Mouse (Mus musculus): ENCODE data around the gene Rnf216.
A peak's percentile ranks its signal among the peaks of the same experiment; 100 is the strongest.

The Rnf216 gene

DNA sequence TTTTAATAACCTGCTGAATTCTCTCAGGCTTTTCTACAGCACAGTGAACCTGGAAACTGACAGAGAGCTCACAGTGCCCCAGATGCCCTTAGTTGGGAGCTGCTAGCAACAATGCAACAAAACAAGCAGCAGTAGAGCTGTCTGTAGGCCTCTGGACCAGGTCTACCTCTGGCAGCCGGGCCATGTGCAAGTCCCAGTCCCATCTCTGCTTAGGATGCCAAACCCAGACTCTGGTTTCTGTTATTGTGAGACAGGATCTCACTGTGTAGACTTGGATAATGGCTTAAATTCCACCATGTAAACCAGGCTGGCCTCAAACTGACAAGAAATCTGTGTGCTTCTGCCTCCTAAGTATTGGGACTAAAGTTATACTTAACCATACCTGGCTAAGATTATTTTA, 11.2 kb downstream of the Rnf216 start:
- DNase-seq (ENCODE audit: low spot score in 2 of 2), result no peak

DNA sequence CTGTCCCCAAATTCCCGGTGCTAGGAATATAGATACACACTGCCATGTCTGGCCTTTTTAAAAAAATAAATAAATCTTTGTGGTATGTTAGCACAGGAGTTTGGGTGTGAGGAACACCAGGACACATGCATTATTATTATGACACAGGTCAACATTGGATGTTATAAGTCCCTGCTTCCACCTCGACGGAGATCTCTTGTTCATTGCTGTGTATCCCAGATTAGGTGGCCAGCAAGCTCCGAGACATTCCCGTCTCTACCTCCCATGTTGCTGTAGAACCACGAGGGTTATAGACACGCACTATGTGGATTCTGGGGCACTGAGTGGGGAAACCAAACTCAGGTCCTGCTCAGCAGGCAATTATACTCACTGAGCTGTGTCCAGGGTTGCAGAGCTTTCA, 17.5 kb downstream of the Rnf216 start:
- DNase-seq (ENCODE audit: low spot score in 2 of 2), result no peak

DNA sequence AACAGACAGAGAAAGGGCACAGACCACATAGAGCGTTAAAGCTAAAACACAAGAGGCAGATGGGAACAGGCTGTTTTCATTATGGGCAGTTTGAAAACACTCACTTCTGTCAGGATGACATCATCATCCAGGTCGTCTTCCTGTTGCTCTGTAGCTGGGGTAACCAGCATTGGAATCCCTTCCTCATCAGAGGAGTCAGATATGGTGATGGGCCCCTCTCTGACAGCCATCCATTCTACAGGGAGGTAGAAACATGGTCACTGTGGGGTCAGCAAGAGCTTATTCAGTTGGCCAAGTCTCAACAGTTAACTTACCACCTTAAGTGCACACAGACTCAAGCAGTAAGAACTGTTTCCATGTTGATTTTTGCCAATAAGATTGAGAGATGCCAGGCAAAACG, 19.9 kb downstream of the Rnf216 start:
- DNase-seq (ENCODE audit: low spot score in 2 of 2), result no peak

DNA sequence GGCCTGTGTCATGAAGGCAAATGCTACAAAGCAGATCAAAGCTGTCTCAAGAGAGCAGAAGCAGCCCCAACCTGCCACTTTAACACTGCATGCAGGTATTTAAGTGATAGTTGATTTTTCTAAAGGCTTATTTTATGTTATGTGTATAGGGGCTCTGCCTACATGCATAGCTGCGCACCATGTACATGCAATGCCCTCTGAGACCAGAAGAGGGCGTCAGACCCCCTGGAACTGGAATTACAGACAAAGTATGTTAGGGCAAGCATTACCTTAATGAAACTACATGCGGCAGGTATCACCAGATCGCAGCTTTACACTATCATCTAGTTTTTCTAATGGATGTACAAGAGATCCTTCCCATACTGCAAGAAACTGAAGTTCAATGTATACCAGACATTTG, 27.9 kb downstream of the Rnf216 start:
- no peak for DNase-seq (ENCODE audit: low spot score in 2 of 2)

DNA sequence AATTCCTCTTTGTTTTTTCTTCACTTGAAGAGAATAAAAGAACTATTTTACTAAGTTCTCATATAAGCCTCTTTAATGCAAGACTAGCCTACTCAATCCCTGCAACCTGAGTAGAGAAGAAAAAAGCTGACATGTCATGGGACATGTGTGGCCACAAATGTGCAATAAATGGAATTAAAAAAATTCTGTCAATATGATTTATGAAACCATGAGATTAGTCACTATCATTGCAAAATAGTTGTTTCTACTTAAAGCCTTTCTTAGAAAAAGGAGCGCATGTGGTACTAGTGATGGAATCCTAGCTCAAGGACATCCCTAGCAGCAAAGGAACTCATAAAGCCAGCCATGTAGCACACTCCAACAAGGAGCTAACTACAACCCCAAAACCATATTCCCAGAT, 33.0 kb downstream of the Rnf216 start:
- no peak for DNase-seq (ENCODE audit: low spot score in 2 of 2)

DNA sequence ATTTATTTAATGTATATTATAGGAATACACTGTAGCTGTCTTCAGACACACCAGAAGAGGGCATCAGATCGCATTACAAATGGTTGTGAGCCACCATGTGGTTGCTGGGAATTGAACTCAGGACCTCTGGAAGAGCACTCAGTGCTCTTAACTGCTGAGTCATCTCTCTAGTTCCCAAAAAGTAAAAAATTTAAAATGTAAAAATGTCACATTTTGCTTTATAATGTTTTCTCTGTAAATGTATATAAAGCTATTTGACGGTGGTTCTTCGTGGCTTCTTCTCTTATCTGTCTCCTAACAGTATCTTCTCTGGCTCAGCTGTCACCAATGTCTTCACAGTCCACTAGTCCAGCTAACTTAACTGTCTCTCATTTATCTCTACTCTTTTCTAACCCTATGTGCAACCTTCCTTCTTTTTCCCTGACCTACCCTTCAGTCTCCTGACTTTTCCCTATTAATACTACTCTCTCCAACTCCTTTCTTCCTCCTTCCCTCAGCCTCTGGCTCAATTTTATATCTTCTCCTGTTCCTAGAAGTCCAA, 36.1 kb downstream of the Rnf216 start:
- no peak for DNase-seq (ENCODE audit: low spot score in 2 of 2)

DNA sequence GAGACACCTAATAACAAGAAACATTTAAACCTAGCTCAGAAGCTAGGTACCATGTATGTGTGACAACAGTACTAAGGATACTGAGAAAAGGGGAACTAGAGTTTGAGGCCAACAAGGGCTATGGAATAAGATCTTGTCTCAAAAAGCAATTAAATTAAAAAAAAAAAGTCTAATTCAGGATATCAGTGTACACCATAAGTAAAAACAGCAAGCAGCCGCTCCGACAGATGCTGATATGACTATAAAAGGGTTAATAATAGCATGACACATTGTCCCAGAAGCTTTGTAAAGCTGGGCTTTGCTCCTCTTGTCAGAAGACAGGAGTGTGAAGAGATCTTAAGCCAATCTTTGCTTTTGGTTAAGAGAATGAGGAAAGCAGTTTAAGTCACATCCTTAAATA, 36.8 kb downstream of the Rnf216 start:
- no peak for DNase-seq (ENCODE audit: low spot score in 2 of 2)

DNA sequence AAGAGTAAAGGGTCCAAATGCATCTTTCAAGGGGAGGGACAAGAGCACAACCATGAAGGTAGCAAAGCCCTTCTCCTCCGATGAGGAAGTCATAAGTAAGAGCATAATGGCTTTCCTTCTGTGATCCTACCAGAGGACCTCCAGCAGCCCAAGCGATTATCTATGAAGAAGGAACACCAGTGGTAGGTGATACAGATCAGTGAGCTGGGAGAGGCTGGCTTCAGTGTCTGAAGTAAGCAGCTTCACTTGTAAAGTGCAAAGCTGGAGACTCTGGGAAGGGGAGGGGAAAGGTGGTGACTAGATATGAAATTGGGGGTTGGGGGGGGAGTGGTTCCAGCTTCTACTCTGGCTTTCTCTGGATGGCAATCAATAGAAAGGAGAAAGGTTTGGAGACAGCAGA, 43.7 kb downstream of the Rnf216 start:
- DNase-seq (ENCODE audit: low spot score in 2 of 2), result no peak

DNA sequence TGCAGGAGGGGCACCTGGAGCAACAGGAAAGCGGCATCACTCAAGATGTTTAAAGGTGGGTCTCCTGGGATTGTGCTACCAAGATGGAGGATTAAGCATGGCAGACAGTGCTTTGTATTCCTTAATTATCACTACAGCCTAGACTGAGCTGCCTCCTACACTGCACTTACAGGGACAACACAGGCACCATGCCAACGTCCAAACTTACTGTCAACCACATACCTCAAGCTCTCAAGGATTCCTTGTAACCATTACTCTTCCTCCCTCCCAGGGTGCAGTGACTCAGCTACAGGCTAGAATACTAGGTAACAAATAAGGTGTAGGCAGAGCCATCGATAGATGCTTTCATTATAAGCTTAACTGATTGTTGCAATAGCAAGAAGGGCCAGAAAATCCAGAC, 44.4 kb downstream of the Rnf216 start:
- DNase-seq (ENCODE audit: low spot score in 2 of 2), result no peak

DNA sequence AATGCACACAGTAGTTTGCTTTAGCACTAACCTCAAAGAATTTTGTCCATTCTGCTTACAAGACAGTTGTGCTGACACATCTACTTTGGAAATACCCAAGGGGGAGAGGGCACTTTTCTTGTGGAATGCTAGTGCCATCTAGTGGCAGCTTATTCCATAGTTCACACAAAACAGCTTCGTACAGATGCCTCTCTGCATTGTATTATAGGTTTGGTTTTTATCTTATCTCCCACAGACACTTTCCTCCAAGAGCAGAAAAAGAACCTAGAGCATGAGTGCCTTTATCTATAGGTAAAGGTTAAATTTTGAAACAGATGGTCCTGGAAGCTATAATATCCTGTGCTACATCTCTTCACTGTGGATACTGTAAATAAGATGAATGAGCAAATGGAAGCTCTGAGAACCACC, 46.2 kb downstream of the Rnf216 start:
- DNase-seq (ENCODE audit: low spot score in 2 of 2), result peak; percentile 55 to 56

DNA sequence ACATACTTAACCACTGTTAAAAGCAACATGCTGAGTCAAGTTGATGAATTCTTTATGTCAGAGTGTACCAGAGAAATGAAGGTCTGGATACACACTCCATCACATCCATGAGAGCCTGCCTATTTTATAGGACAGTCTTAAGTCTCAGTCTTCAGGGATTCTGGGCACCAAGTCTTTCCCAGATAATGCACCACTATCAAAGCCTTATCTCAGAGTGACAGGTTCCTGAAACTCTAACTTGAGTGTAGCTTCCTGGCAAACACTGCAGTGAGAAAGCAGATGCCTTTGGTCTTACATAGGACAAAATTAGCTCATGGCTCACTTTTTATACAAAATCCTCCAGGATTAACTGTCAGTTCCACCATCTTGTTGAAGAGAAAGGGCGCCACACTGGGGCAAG, 46.7 kb downstream of the Rnf216 start:
- DNase-seq (ENCODE audit: low spot score in 2 of 2), result no peak

DNA sequence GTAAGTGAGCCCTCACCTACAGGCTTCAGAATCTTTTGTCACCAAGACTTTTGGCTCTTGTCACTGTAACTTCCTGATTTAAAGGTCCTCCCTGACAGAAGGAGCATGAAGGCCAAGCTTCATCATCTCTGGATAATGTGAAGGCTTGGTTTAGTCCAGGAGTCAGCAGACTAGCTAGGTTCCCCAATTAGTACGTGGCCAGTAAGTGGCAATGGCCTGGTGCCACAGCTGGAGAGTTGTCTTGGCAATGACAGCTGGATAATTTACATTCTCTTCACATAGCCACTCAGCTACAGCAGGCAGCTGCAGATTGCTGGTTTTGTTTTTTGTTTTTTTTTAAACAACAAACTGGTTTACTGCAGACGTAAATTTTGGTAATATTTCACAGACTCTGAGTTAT, 47.6 kb downstream of the Rnf216 start:
- DNase-seq (ENCODE audit: low spot score in 2 of 2), result no peak

DNA sequence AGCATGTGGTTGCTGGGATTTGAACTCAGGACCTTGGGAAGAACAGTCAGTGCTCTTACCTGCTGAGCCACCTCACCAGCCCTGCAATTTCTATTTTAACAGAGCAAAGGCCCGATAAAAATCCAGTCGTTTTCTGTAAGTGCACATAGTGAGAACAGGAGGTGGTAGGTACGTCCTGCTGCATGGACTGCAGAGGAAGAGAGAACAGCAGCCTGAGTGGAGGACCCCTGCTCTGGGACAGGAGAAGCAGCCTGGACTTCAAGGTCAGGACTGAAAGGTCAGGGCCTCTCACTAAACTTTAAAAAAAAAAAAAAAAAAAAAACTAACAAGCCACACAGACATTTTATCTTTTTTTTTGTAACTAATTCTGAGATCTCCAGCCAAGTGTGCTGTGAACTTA, 50.5 kb downstream of the Rnf216 start:
- no peak for DNase-seq (ENCODE audit: low spot score in 2 of 2)

DNA sequence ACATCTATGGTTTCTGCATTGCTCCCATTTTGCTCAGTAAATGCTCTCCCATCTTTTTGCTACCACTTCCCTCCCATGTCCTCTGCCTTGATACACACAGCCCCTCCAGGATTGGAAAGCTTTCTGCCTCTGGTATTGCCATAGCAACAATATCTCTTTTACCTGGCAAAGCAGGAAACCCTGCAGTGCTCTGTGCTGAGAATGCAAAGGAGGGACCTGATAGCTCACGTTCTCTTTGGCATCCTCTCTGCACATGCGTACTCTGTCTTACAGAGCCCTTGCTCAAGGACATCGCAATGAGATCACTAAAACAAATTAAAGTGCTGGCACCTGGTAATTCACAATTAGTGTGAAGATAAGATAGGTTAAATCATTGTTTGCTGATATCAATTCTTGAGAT, 51.3 kb downstream of the Rnf216 start:
- DNase-seq (ENCODE audit: low spot score in 2 of 2), result no peak

DNA sequence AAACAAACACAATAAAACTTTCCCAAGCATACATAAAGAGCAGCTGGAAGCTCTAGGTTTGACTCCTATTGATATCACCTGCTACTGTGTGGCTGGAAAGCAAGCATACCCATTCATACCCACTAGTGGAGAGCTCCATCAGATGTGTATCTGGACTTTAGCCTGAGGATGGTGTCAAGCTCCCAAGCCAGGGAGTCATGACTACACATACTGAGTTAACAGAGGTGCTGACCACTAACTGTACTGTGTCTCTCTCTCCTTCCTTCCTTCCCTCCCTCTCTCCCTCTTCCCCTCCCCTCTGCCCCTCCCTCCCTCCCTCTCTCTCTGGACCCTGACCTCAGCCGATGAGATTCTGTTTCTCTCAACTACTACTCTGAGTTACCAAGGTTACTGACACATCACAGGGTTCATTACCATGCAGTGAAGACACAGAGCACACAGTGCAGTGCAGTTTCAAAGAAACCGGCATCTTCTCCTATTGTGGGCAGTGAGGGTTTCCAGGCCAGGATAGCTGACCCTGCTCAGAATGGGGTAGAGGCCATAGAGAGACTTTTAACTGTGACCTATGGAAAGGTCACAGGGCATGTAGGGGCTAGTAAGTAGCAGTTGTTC, 51.9 kb downstream of the Rnf216 start:
- DNase-seq (ENCODE audit: low spot score in 2 of 2), result no peak

DNA sequence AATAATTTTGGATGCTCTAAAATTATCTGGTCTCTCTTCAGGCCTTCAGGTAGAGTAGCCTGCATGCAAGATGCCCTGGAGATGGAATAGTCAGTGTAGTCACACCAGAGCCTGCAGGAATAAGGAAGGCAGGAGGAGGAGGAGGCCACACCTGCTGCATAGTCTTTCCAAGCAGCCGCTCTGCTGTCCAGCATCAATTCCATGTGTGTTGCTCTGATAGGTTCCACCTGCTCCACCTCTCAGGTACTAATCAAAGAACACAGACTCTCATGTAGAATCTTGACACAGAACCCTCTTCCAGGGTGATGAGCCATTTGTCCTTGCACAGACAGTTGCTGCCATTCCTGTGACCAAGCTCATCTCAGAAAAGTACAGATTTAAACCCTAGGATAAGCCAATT, 52.8 kb downstream of the Rnf216 start:
- no peak for DNase-seq (ENCODE audit: low spot score in 2 of 2)

DNA sequence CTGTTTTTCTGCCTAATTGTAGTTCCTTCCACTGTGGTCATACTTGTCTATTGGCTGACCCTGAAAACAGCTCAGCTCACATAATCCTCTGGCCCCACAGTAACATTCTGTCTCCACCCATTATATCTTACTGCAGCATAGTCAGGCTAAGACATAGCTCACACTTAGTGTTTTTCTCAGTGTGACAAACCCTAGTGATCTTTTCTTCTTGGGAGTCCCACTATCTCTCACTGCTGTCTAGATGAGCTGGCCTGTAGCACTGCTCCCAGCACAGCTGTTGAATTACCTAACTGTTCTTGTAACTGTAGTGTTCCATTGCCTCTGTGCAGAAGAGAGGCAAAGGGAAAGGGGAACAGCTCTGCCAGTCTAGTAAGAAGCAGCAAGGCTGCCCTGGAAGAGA, 53.6 kb downstream of the Rnf216 start:
- DNase-seq (ENCODE audit: low spot score in 2 of 2), result no peak

DNA sequence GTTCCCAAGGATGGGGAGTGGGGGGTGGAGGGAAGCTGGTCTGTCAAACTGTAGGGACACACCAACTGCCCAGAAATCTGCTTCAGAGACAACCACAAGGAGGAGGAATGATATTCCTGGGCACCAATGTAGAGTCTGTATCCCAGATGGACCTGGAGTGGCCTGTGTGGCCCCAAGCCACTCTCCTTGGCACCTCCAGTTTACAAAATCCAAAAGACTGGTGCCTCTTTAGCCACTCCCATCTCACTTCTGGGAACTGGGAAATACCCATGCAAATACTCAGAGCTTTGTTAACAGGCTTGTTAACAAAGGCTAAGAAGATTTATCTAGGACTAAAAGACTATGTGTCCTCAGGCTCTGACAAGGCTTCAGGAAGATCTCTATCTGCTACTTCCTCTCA, 54.1 kb downstream of the Rnf216 start:
- no peak for DNase-seq (ENCODE audit: low spot score in 2 of 2)

DNA sequence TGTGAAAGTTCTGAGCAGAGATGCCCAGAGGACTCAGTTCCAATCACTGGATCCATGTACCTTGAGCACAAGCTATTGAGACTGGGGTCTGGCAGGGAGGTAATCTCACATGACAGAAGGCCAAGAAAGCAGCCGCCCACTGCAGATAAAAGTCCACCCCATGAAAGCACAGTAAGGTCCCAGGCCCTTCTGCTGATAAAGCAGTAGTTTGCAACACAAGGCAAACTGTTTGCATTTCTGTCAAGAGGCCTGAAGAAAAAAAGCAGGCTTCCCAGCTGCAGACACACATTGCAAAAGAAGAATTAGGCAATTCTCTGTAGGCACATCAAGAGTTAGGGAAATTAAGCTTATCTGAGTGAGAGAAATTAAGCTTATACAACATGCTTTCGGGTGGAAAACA, 54.6 kb downstream of the Rnf216 start:
- no peak for DNase-seq (ENCODE audit: low spot score in 2 of 2)

DNA sequence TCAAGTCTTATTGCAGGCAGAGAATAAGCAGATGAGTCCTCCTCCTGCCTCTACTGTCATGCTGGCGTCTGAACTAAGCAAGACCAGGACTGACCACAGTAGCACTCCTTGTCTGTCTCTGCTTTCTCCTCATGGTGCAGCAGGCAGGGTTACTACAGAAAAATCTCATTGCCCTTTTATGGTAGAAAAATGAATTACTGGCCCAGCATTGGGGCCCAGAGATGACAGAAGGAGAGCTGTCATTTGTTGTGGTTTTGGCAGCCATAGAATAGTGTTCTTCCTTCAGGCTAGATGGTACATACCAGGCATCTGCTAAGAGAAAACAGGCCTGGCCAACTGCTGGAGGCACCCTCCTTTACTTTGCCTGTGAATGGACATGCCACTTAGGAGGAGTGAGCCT, 55.0 kb downstream of the Rnf216 start:
- DNase-seq (ENCODE audit: low spot score in 2 of 2), result no peak

DNA sequence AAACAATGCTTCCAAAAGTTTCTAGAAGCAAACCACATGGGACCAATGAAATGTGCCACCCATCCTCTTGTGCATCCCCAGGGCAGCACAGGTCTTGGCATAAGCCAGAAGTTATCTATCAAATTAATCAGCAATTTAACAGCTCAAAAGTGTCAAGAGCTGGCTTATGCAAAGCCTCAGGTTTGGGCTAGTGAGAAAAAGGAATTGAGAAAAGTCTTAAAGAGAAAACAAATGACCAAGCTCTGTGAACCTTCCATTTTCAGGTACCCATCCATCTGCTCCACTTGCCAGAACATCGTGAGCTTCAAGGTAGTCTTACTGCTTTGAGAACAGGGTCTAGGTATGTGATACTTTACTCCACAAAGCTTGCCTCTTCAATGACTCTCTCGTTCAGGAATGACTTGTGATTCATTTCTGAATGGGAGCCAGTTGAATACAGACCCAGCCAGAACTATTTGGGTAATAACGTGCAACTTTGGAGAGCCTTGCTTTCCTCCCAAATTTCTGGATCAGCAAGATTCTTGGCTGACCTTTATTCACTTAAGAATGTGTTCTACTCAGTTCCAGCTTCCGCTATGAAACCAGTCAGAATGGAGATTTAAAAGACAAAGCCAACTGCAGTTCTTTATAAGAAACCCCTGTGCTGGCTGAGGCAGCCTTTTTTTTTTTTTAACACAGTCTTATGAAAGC, 56.5 kb downstream of the Rnf216 start:
- no peak for DNase-seq (ENCODE audit: low spot score in 2 of 2)

DNA sequence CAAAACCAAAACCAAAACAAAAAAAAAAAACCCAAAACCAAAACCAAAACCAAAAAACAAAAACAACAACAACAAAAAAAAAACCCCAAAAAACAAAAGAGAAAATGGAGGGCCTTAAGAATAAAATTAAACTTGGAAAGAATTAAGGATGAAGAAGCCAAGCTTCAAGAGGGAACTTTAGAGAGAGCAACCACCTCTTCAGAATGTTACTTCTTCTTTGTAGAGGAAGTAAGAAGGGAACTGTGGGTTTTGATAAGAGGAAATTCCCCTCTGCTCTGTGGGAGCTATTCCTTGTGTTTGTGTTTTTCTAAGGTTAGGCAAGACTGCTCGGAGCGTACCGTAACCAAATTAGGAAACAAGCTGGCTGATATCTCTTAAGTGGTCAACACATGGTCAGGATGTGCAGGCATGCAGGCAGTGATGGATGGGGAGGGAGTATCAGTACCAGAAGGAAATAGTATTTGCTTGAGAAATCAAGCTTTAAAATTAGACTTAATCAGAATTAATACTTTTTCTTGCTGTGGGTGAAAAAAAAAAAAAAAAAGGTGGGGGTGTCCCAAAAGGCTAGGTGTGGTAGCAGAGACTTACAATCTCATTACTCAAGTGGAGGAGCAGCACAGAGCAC, 57.2 kb downstream of the Rnf216 start:
- no peak for DNase-seq (ENCODE audit: low spot score in 2 of 2)

DNA sequence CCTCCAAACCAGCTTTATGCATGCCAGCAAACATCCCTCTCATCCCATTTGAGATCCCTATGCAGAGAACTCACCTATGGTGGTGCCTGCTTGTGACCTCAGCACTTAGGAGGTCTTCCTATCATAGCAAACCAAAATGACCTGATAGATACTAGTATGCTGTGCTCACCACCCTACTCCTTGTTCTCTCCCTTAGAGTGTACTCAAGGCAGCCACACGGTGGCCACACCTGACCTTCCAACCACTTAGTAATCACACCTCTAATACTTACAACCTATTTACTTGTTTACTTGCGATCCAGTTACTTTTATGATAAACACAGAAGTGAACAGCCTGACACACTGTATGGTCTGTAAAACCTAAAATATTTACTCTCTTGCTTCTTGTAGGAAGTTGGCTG, 58.1 kb downstream of the Rnf216 start:
- DNase-seq (ENCODE audit: low spot score in 2 of 2), result no peak

All from frontal cortex, postnatal 10 days (tissue).